Mouse (Mus musculus): Measurements from ENCODE around the gene Clca2. TPM values are rescaled to one million over a fixed set of nuclear protein-coding genes. Genes with fewer than 3 reads are reported as not detected.
A peak's percentile ranks its signal among the peaks of the same experiment; 100 is the strongest.

The Clca2 gene
- polyA plus RNA-seq, 1 experiment from 2014 or later, result 0.45 TPM

- no peaks in the 10 kb centered on the region for H3K9me3 ChIP-seq (ENCODE audit: low read depth, low read length)
- H3K9ac ChIP-seq, result no peak overlapping the region
- DNase-seq, result peak; percentile 79
- H3K27me3 ChIP-seq (ENCODE audit: insufficient read depth, low read length), result no peaks in the 10 kb centered on the region
- TF ChIP-seq CTCF (IDR thresholded peaks at IDR 0.05; ENCODE audit: low read depth), result peak; percentile 75
- H3K4me2 ChIP-seq, result no peak overlapping the region
- WGBS, result 13% methylated on average over 3 of the region's 3 CpGs
- peak; percentile 71; the same call in 1 of the 2 replicates for ATAC-seq (ENCODE audit: insufficient read depth)
- H3K4me3 ChIP-seq (ENCODE audit: low read depth, low read length), result no peak overlapping the region
- no peaks in the 10 kb centered on the region for H3K4me1 ChIP-seq (ENCODE audit: insufficient read depth)
- no peak overlapping the region for H3K27ac ChIP-seq (ENCODE audit: low read depth)
- peaks cover 32% of the 10 kb centered on the region for H3K36me3 ChIP-seq (ENCODE audit: insufficient read depth)
Observed at GRCm38 (mm10) chr3:145131210-145131868, 32.1 kb upstream of the Clca2 start.

- Histone ChIP-seq H3K4me3 (ENCODE audit: low read depth, low read length) (no peak overlapping the region), H3K4me2 (no peak overlapping the region), H3K36me3 (ENCODE audit: insufficient read depth) (peaks cover 28% of the 10 kb centered on the region), H3K9me3 (ENCODE audit: low read depth, low read length) (no peaks in the 10 kb centered on the region), H3K27me3 (ENCODE audit: insufficient read depth, low read length) (no peaks in the 10 kb centered on the region), H3K9ac (no peak overlapping the region), H3K27ac (ENCODE audit: low read depth) (no peak overlapping the region), H3K4me1 (ENCODE audit: insufficient read depth) (no peaks in the 10 kb centered on the region)
- ATAC-seq (ENCODE audit: insufficient read depth), result no peak
- no peak for DNase-seq
- TF ChIP-seq CTCF (IDR thresholded peaks at IDR 0.05; ENCODE audit: low read depth), result no peak
Observed at GRCm38 (mm10) chr3:145129356-145129755, 30.1 kb upstream of the Clca2 start.

- no peaks in the 10 kb centered on the region for H3K27me3 ChIP-seq (ENCODE audit: insufficient read depth, low read length)
- TF ChIP-seq CTCF (IDR thresholded peaks at IDR 0.05; ENCODE audit: low read depth), result no peak
- H3K4me1 ChIP-seq (ENCODE audit: insufficient read depth), result no peaks in the 10 kb centered on the region
- DNase-seq (no peak), ATAC-seq (ENCODE audit: insufficient read depth) (no peak)
- H3K36me3 ChIP-seq (ENCODE audit: insufficient read depth), result peaks cover 11% of the 10 kb centered on the region; the same call in 1 of the 2 replicates
- 87% methylated on average over 2 of the region's 2 CpGs for WGBS
- no peak overlapping the region for H3K4me3 ChIP-seq (ENCODE audit: low read depth, low read length)
- H3K4me2 ChIP-seq, result no peak overlapping the region
- no peak overlapping the region for H3K27ac ChIP-seq (ENCODE audit: low read depth)
- H3K9ac ChIP-seq, result no peak overlapping the region
- H3K9me3 ChIP-seq (ENCODE audit: low read depth, low read length), result no peaks in the 10 kb centered on the region
Observed at GRCm38 (mm10) chr3:145126618-145127017, 27.4 kb upstream of the Clca2 start.

GRCm38 (mm10) chr3:145119425-145119824 lies 20.2 kb upstream of the Clca2 start:
- H3K27me3 ChIP-seq (ENCODE audit: insufficient read depth, low read length), result no peaks in the 10 kb centered on the region
- H3K4me1 ChIP-seq (ENCODE audit: insufficient read depth), result 0 out of 2 replicates have a peak, but pooled peaks cover 3% of the 10 kb centered on the region
- WGBS, result 62% methylated on average over 7 of the region's 7 CpGs
- ATAC-seq (ENCODE audit: insufficient read depth) (no peak), DNase-seq (no peak)
- H3K4me2 ChIP-seq, result peak overlapping the region; percentile 80
- TF ChIP-seq CTCF (IDR thresholded peaks at IDR 0.05; ENCODE audit: low read depth), result no peak
- H3K36me3 ChIP-seq (ENCODE audit: insufficient read depth), result 0 out of 2 replicates have a peak, but pooled peaks cover 3% of the 10 kb centered on the region
- peak overlapping the region; percentile 83; the same call in 1 of the 2 replicates for H3K9ac ChIP-seq
- no peaks in the 10 kb centered on the region for H3K9me3 ChIP-seq (ENCODE audit: low read depth, low read length)
- H3K27ac ChIP-seq (ENCODE audit: low read depth), result no peak overlapping the region
- peak overlapping the region; percentile 65 for H3K4me3 ChIP-seq (ENCODE audit: low read depth, low read length)

GRCm38 (mm10) chr3:145119002-145119358 lies 19.7 kb upstream of the Clca2 start:
- peak overlapping the region; percentile 80 for H3K4me2 ChIP-seq
- H3K27me3 ChIP-seq (ENCODE audit: insufficient read depth, low read length), result no peaks in the 10 kb centered on the region
- ATAC-seq (ENCODE audit: insufficient read depth) (no peak), DNase-seq (no peak)
- 0 out of 2 replicates have a peak, but pooled peaks cover 3% of the 10 kb centered on the region for H3K4me1 ChIP-seq (ENCODE audit: insufficient read depth)
- no peaks in the 10 kb centered on the region for H3K9me3 ChIP-seq (ENCODE audit: low read depth, low read length)
- TF ChIP-seq CTCF (IDR thresholded peaks at IDR 0.05; ENCODE audit: low read depth), result no peak
- H3K27ac ChIP-seq (ENCODE audit: low read depth), result peak overlapping the region; percentile 96
- 2% methylated on average over 14 of the region's 14 CpGs for WGBS
- H3K36me3 ChIP-seq (ENCODE audit: insufficient read depth), result no peaks in the 10 kb centered on the region
- peak overlapping the region; percentile 65 for H3K4me3 ChIP-seq (ENCODE audit: low read depth, low read length)
- H3K9ac ChIP-seq, result peak overlapping the region; percentile 83

GRCm38 (mm10) chr3:145118254-145119001 lies 19.2 kb upstream of the Clca2 start, which contains the start of gene Odf2l:
Odf2l (plus strand) TSS chr3:145118588.
- ATAC-seq (ENCODE audit: insufficient read depth) (peak; percentile 99), DNase-seq (peak; percentile 98)
- Histone ChIP-seq H3K9me3 (ENCODE audit: low read depth, low read length) (no peaks in the 10 kb centered on the region), H3K27ac (ENCODE audit: low read depth) (peak within 1 kb of the TSS; percentile 96), H3K4me2 (peak within 1 kb of the TSS; percentile 80), H3K36me3 (ENCODE audit: insufficient read depth) (no peaks in the 10 kb centered on the region), H3K4me1 (ENCODE audit: insufficient read depth) (0 out of 2 replicates have a peak, but pooled peaks cover 3% of the 10 kb centered on the region), H3K4me3 (ENCODE audit: low read depth, low read length) (peak within 1 kb of the TSS; percentile 65), H3K9ac (peak within 1 kb of the TSS; percentile 83), H3K27me3 (ENCODE audit: insufficient read depth, low read length) (no peaks in the 10 kb centered on the region)
- under 1% methylated on average over 53 of the region's 57 CpGs for WGBS
- 0 out of 2 replicates have a peak, but pooled peaks have one; percentile 11 for TF ChIP-seq CTCF (IDR thresholded peaks at IDR 0.05; ENCODE audit: low read depth)

- Histone ChIP-seq H3K36me3 (ENCODE audit: insufficient read depth) (no peaks in the 10 kb centered on the region), H3K9me3 (ENCODE audit: low read depth, low read length) (no peaks in the 10 kb centered on the region), H3K4me1 (ENCODE audit: insufficient read depth) (0 out of 2 replicates have a peak, but pooled peaks cover 3% of the 10 kb centered on the region), H3K4me2 (peak overlapping the region; percentile 80), H3K27me3 (ENCODE audit: insufficient read depth, low read length) (no peaks in the 10 kb centered on the region), H3K4me3 (ENCODE audit: low read depth, low read length) (peak overlapping the region; percentile 65), H3K27ac (ENCODE audit: low read depth) (peak overlapping the region; percentile 96), H3K9ac (peak overlapping the region; percentile 83)
- DNase-seq, result no peak
- TF ChIP-seq CTCF (IDR thresholded peaks at IDR 0.05; ENCODE audit: low read depth), result no peak
- 80% methylated on average over 10 of the region's 10 CpGs for WGBS
- no peak for ATAC-seq (ENCODE audit: insufficient read depth)
Observed at GRCm38 (mm10) chr3:145117637-145118036, 18.4 kb upstream of the Clca2 start.
